Mouse (Mus musculus) adrenal gland, adult (tissue): ENCODE results near the gene Serpinb2.

Source experiments
- DNase-seq, 2 experiments: peaks; one replicate each; pipeline ENCODE4 v3.0.0; 2022 to 2023; ENCODE audit warnings: low spot score in 1 of 2; ENCODE audit not compliant: inconsistent age in 2 of 2

The Serpinb2 gene

DNA sequence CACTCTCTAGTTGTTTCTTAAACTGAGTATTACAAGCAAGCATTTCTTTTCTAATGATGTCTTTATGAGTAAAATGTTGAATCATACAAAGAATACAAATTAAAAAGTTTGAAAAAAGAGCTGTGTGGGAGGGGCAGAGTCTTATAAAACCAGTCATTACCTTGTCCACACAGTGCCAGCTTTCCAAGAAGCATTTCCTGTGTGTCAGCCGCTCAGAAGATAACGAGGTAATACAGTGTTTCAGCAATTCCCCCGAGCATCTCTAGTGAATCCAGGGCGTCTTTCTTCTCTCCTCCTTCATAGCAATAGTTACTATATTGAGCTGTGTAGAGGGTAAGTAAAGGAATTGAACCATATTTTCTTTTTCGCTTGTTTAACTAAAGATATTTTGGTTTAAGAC is at the start of gene Serpinb2:
TSS of gene Serpinb2 (plus strand) at position 172 of the 400 bp plus-strand sequence.
- no peak for DNase-seq

DNA sequence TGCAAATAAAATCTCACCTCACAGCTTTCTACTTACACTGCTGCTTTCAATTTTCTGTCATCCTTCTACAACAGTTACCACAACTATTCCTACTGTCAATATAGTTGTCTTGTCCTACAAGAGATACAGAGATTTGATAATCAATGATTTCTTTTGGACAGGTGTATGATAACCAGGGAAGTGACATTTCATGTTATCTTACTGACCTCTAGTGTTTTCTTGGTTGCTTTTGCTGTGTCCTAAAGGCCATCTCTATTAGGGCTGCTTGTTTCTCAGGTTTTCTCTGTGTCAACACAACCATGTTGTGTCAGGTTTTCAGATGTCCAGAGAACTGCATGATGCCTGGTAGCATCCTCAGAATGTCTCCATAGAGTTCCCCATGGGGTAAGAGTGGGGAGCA is 31.3 kb upstream of the Serpinb2 start:
- no peak for DNase-seq

- peak; percentile 56 to 89 for DNase-seq
These were observed 29.8 kb upstream of the Serpinb2 start for GRCm38 (mm10) chr1:107481452-107481851.

GRCm38 (mm10) chr1:107489577-107489976 is 21.6 kb upstream of the Serpinb2 start:
- DNase-seq = no peak

GRCm38 (mm10) chr1:107496789-107497188 is 14.4 kb upstream of the Serpinb2 start:
- no peak for DNase-seq

GRCm38 (mm10) chr1:107502025-107502424 is 9.2 kb upstream of the Serpinb2 start:
- DNase-seq = peak in 1 of 2 experiments; percentile 38

DNA sequence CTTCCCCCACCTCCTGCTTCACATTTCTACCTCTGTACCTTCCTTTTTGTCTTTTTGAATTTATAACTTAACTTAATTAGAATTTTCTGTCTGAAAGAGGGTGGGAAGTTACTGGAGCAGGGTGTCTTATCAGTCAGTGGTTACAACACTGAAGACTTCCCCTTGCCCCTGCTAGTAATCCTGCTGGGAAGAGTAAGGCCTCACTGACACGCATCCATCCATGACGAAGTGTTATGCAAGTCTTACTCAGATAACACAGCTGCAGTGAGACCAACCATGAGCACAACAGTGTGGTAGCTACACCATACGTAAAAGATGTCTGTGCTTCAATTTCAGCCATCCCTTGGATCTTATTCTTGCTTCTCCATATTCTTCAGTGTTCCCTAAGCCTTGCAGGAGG is 7.9 kb upstream of the Serpinb2 start:
- DNase-seq = no peak

GRCm38 (mm10) chr1:107505898-107506562 is 5.2 kb upstream of the Serpinb2 start:
- DNase-seq = no peak

DNA sequence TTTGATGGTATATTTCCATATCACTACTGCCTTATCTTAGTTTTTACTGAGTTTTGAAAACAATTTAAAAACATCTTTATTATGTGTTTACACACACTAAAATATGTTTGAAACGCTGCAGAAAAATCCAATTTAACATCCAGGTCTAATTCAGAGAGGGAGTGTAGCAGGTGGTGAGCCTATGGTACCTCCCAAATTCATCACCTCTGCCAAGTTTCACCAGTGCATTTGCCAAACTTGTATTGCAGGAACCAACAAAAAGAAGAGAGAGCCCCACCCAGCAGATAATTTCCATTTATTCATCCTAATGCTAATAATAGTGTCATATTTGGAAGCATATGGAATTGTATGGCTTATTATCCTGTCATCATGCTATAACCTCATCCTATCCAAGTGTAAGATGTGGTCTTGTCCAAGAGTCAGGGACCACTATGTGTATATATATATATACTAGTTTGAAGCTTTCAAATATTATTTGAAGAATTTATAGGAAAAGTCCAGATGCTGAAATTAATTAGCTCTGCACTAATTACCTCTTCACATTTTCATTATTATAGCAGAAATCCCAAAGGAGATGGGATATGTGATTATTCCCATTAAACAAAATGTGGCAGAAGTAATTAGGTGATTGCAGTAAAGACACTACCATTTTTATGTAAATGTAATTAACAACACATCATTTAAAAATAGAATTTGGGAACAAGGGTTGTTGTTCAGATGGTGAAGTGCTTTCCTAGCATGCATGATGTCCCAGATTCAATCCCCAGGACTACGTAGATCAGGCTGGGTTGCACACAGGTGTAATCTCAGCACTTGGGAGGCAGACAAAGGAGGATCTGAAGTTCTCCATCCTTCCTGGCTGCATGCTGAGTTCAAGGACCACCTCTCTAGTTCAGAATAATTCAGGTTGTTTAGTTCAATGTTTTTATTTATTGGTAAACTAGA is 1.2 kb downstream of the Serpinb2 start:
- DNase-seq = no peak

GRCm38 (mm10) chr1:107513530-107513929 is 2.3 kb downstream of the Serpinb2 start:
- DNase-seq = no peak

- DNase-seq = no peak
These were observed 4.7 kb downstream of the Serpinb2 start for GRCm38 (mm10) chr1:107515839-107516498.

GRCm38 (mm10) chr1:107525592-107525991 is 14.4 kb downstream of the Serpinb2 start:
- no peak for DNase-seq

GRCm38 (mm10) chr1:107528325-107529078 is 17.3 kb downstream of the Serpinb2 start:
- DNase-seq = no peak

GRCm38 (mm10) chr1:107529365-107530052 is 18.3 kb downstream of the Serpinb2 start:
- DNase-seq = no peak

- no peak for DNase-seq
These were observed 22.5 kb downstream of the Serpinb2 start for GRCm38 (mm10) chr1:107533736-107534135.

DNA sequence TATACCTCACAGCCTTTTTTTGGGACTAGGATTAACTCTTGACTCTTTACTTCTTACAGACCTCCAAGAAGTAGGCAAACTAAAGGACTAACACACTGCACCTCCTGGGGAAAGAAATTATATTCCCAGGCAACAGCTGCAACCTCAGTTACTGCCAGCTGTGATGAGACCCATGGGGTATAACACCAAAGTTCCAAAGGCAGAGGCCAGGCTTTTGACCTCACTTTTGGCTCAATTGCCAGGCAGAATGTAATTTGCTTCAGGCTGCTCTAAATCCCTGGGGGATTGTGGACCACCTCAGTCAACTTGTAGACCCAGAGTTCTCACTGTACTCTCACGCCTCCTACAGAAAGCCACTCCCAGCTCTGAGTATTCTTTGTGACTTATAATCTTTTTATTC is 26.2 kb downstream of the Serpinb2 start:
- no peak for DNase-seq

DNA sequence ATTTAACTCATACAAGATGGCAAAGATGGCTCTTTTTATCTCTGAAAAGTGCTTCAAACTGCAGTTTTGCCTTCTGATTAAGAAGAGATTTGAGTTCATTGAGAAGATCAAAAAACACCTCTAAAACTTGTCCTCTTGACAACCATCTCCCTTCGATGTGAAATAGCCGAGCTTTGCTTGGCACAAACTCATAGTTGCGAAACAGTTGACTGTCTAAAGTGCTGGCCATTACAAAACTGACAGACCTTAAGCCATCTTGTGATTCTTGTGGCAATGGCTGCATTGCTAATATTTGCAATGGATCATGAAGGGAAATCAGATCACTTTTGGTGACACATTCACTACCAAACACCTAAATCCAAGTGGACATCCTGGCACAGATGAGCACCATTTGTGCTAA is 48.3 kb downstream of the Serpinb2 start:
- peak in 1 of 2 experiments; percentile 25 for DNase-seq

GRCm38 (mm10) chr1:107562110-107562509 is 50.9 kb downstream of the Serpinb2 start:
- DNase-seq = no peak

- DNase-seq = no peak
These were observed 54.4 kb downstream of the Serpinb2 start for GRCm38 (mm10) chr1:107565644-107566043.

DNA sequence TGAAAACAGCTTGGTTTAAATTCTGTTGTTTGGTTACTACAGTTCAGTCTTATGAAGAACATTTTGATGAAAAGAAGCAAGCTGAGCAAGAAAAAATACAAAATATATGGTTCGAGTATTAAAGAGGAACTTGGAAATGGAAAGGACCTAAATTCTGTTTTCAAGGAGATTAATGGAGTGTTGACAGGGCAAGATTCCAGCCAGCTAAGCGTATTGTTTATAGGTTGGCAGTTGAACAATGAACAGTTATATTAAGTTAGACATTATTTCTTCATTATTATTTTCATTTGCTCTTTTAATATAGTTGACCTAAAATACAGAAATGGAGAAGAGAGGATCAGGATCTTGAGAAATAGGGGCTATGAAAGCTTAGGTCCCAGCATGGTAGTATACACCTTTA is 64.9 kb downstream of the Serpinb2 start:
- DNase-seq = no peak
